Mouse (Mus musculus) heart, embryonic 14.5 days (tissue): Measurements from ENCODE around the gene Akirin1. TPM values are rescaled to one million over a fixed set of nuclear protein-coding genes. Genes with fewer than 3 reads are reported as not detected.

Experiments used
- ATAC-seq: fragments of 200-750 bp; cut with Nextera tagmentation; 2 replicates; pipeline ENCODE4 v1.8.0; 2017; ENCODE audit warnings: low read depth, moderate TSS enrichment; ENCODE audit not compliant: insufficient number of reproducible peaks, insufficient read depth, low FRiP score
- H3K27ac ChIP-seq, 2 experiments: fragments of 200-500 bp in 1 of 2; fragments of 300-500 bp in 1 of 2; sonication (generic) in 1 of 2; replicated peaks in 1 of 2; 2 replicates each; pipeline ENCODE4 v1.5.1; 2012 to 2014; ENCODE audit warnings: low read depth in 2 of 2, low read length in 2 of 2, control low read depth in 1 of 2, mild to moderate bottlenecking in 1 of 2, mixed read lengths in 1 of 2; ENCODE audit not compliant: control insufficient read depth in 1 of 2, insufficient read depth in 1 of 2
- H3K27me3 ChIP-seq: fragments of 300-500 bp; sonication (generic); 2 replicates; pipeline ENCODE4 v1.6.1; 2014; ENCODE audit warnings: mild to moderate bottlenecking, low read length, control low read depth; ENCODE audit not compliant: control insufficient read depth, insufficient read depth
- H3K36me3 ChIP-seq: fragments of 300-500 bp; sonication (generic); 2 replicates; pipeline ENCODE4 v1.6.1; 2014; ENCODE audit warnings: mild to moderate bottlenecking, control low read depth, low read length, mixed read lengths; ENCODE audit not compliant: control insufficient read depth, insufficient read depth
- H3K4me1 ChIP-seq, 2 experiments: fragments of 200-500 bp in 1 of 2; fragments of 300-500 bp in 1 of 2; sonication (generic) in 1 of 2; 2 replicates each; pipeline ENCODE4 v1.6.1; 2012 to 2014; ENCODE audit warnings: low read length in 2 of 2, control low read depth in 1 of 2, mixed read lengths in 1 of 2; ENCODE audit not compliant: control insufficient read depth in 2 of 2, insufficient read depth in 2 of 2
- H3K4me2 ChIP-seq: fragments of 300-500 bp; sonication (generic); 2 replicates; pipeline ENCODE4 v1.6.1; 2014; ENCODE audit warnings: mild to moderate bottlenecking, low read length
- H3K4me3 ChIP-seq, 2 experiments: fragments of 200-500 bp in 1 of 2; fragments of 300-500 bp in 1 of 2; sonication (generic) in 1 of 2; 2 replicates each; pipeline ENCODE4 v1.5.1; 2012 to 2014; ENCODE audit warnings: low read length in 2 of 2, mild to moderate bottlenecking in 2 of 2, control low read depth in 1 of 2, low read depth in 1 of 2, moderate library complexity in 1 of 2; ENCODE audit not compliant: control insufficient read depth in 1 of 2, insufficient read depth in 1 of 2
- H3K9ac ChIP-seq: fragments of 300-500 bp; sonication (generic); 2 replicates; pipeline ENCODE4 v1.6.1; 2014; ENCODE audit warnings: mild to moderate bottlenecking, low read length
- H3K9me3 ChIP-seq: fragments of 300-500 bp; sonication (generic); 2 replicates; pipeline ENCODE4 v1.6.1; 2016; ENCODE audit warnings: low read length, control low read depth; ENCODE audit not compliant: control insufficient read depth
- WGBS: fragments of 180-500 bp; shearing (Covaris S2); extraction: QIAGEN DNeasy Blood & Tissue Kit; methylation state at CpG from one replicate; pipeline ENCODE4 v1.1.7; 2014; 5-methylcytosine and 5-hydroxymethylcytosine counted together
- polyA plus RNA-seq: library from polyadenylated mRNA; unstranded; fragments of >200 nt; fragmentation: Nextera tagmentation; extraction: Ambion mirVana; gene quantifications from 2 replicates; pipeline ENCODE4 v1.2.1, GENCODE M21; 2014

The Akirin1 gene
- polyA plus RNA-seq, 1 experiment from 2014 or later: 58.2 TPM

GRCm38 (mm10) chr4:123768234-123768633 is 18.1 kb upstream of the Akirin1 start:
- Histone ChIP-seq H3K4me2 (no peak overlapping the region), H3K9me3 (no peaks in the 10 kb centered on the region), H3K27me3 (no peaks in the 10 kb centered on the region), H3K4me1 (no peaks in the 10 kb centered on the region), H3K27ac (no peak overlapping the region), H3K4me3 (no peak overlapping the region), H3K9ac (no peak overlapping the region), H3K36me3 (no peaks in the 10 kb centered on the region)
- no peak for ATAC-seq
- WGBS: 76% methylated on average over 4 of the region's 4 CpGs

GRCm38 (mm10) chr4:123767807-123768206 is 17.7 kb upstream of the Akirin1 start:
- WGBS: 43% methylated on average over 3 of the region's 3 CpGs
- H3K9ac ChIP-seq: no peak overlapping the region
- no peak overlapping the region for H3K4me2 ChIP-seq
- H3K4me3 ChIP-seq: no peak overlapping the region
- H3K9me3 ChIP-seq: no peaks in the 10 kb centered on the region
- no peak overlapping the region for H3K27ac ChIP-seq
- no peak for ATAC-seq
- no peaks in the 10 kb centered on the region for H3K27me3 ChIP-seq
- H3K36me3 ChIP-seq: no peaks in the 10 kb centered on the region
- H3K4me1 ChIP-seq: no peaks in the 10 kb centered on the region

GRCm38 (mm10) chr4:123765071-123765470 is 14.9 kb upstream of the Akirin1 start:
- Histone ChIP-seq H3K4me1 (no peaks in the 10 kb centered on the region), H3K9me3 (no peaks in the 10 kb centered on the region), H3K9ac (no peak overlapping the region), H3K27me3 (no peaks in the 10 kb centered on the region), H3K36me3 (no peaks in the 10 kb centered on the region), H3K27ac (no peak overlapping the region), H3K4me3 (no peak overlapping the region), H3K4me2 (no peak overlapping the region)
- WGBS: 72% methylated on average over 6 of the region's 6 CpGs
- ATAC-seq: no peak

- Histone ChIP-seq H3K27me3 (no peaks in the 10 kb centered on the region), H3K9ac (no peak overlapping the region), H3K4me3 (no peak overlapping the region), H3K9me3 (no peaks in the 10 kb centered on the region), H3K36me3 (no peaks in the 10 kb centered on the region), H3K27ac (no peak overlapping the region), H3K4me2 (no peak overlapping the region), H3K4me1 (no peaks in the 10 kb centered on the region)
- WGBS: 42% methylated on average over 4 of the region's 4 CpGs
- no peak for ATAC-seq
These were observed 8.2 kb upstream of the Akirin1 start for GRCm38 (mm10) chr4:123758306-123758705.

- peaks cover 2 to 21% of the 10 kb centered on the region in 2 experiments; a peak in 2 of 4 replicates for H3K4me1 ChIP-seq
- no peaks in the 10 kb centered on the region for H3K27me3 ChIP-seq
- H3K27ac ChIP-seq: no peak overlapping the region
- no peaks in the 10 kb centered on the region for H3K9me3 ChIP-seq
- no peak for ATAC-seq
- H3K36me3 ChIP-seq: no peaks in the 10 kb centered on the region
- peak overlapping the region; percentile 75 for H3K4me2 ChIP-seq
- H3K4me3 ChIP-seq: peak overlapping the region; percentile 61 to 80
- under 1% methylated on average over 8 of the region's 8 CpGs for WGBS
- peak overlapping the region; percentile 69 for H3K9ac ChIP-seq
These were observed 665 bp upstream of the Akirin1 start for GRCm38 (mm10) chr4:123750707-123751312.

- H3K27me3 ChIP-seq: no peaks in the 10 kb centered on the region
- under 1% methylated on average over 46 of the region's 55 CpGs for WGBS
- no peaks in the 10 kb centered on the region for H3K36me3 ChIP-seq
- peak overlapping the region; percentile 89 for H3K27ac ChIP-seq
- peak overlapping the region; percentile 91 for H3K9ac ChIP-seq
- peak overlapping the region; percentile 89 for H3K4me2 ChIP-seq
- H3K4me3 ChIP-seq: peak overlapping the region; percentile 80 to 98
- peak; percentile 70; the same call in 1 of the 2 replicates for ATAC-seq
- no peaks in the 10 kb centered on the region for H3K9me3 ChIP-seq
- H3K4me1 ChIP-seq: peaks cover 2 to 21% of the 10 kb centered on the region in 2 experiments; a peak in 2 of 4 replicates
These were observed 538 bp downstream of the Akirin1 start for GRCm38 (mm10) chr4:123749484-123750130.

- H3K27ac ChIP-seq: peak overlapping the region; percentile 89; a peak in 2 of 4 replicates
- H3K27me3 ChIP-seq: no peaks in the 10 kb centered on the region
- WGBS: 16% methylated on average over 10 of the region's 10 CpGs
- H3K4me1 ChIP-seq: peaks cover 2 to 21% of the 10 kb centered on the region in 2 experiments; a peak in 2 of 4 replicates
- H3K9ac ChIP-seq: peak overlapping the region; percentile 91
- no peak for ATAC-seq
- H3K4me2 ChIP-seq: peak overlapping the region; percentile 89
- H3K36me3 ChIP-seq: no peaks in the 10 kb centered on the region
- H3K4me3 ChIP-seq: peak overlapping the region; percentile 80 to 98
- no peaks in the 10 kb centered on the region for H3K9me3 ChIP-seq
These were observed 1.3 kb downstream of the Akirin1 start for GRCm38 (mm10) chr4:123748726-123749415.
